Mouse (Mus musculus) heart, postnatal 10 days (tissue): Measurements from ENCODE around the gene Elof1. TPM values are rescaled to one million over a fixed set of nuclear protein-coding genes. Genes with fewer than 3 reads are reported as not detected.
A peak's percentile ranks its signal among the peaks of the same experiment; 100 is the strongest.

ENCODE experiments used
- DNase-seq, 2 experiments: peaks; one replicate each; pipeline ENCODE4 v3.0.0; 2021
- intact Hi-C: fragments of 180-260 bp; cut with DNase I; formaldehyde crosslinking; loops from one replicate; pipeline ENCODE4 v1.15.1; 2025
- total RNA-seq, 2 experiments: library from RNA; stranded (reverse); gene quantifications; 2 replicates each; pipeline ENCODE4 v1.2.3; 2021

Elof1 gene
- total RNA-seq, 2 experiments from 2014 or later: 43.5 to 44.0 TPM

GRCm38 (mm10) chr9:22138480-22138879 lies 21.5 kb upstream of the Elof1 start:
- peak in 1 of 2 experiments; percentile 51 for DNase-seq
- intact Hi-C loops: no loop called here

DNA sequence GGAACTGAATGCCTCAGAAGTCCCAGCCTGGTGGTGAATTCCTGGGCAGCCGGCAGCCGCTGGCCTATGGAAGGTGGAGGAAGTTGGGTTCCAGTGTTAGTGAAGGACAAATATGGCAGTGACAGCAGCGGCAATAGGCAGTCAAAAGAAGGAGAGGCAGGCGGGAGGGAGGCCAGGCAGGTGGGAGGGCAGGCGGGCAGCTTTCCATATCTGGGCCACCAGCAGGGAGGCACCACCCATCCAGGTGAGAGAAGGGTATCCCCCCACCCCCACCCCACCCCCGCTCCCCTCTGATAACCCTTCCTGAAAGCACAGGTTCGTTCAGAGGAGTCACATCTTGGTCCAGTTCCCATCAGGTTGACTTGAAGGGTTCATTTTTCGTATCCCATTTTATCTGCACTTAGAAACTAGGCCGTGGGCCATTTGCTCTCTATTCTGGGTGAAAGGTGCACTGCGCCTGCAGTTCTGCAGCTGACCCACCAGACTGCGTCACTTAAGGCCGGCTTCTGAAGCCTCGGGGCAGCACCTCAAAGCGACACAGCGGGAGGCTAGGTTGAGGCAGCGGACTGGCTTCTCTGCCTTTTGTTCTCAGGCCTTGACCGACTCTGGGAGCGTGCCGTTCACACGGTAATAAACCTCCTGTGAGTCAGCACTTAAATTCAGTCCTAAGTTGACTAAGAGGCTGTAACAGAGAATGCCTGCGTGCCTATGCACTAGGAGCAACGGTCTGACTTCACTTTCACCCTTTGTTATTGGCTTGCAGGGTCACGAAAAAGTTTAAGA lies 20.0 kb upstream of the Elof1 start:
- intact Hi-C loops: no loop called here

DNA sequence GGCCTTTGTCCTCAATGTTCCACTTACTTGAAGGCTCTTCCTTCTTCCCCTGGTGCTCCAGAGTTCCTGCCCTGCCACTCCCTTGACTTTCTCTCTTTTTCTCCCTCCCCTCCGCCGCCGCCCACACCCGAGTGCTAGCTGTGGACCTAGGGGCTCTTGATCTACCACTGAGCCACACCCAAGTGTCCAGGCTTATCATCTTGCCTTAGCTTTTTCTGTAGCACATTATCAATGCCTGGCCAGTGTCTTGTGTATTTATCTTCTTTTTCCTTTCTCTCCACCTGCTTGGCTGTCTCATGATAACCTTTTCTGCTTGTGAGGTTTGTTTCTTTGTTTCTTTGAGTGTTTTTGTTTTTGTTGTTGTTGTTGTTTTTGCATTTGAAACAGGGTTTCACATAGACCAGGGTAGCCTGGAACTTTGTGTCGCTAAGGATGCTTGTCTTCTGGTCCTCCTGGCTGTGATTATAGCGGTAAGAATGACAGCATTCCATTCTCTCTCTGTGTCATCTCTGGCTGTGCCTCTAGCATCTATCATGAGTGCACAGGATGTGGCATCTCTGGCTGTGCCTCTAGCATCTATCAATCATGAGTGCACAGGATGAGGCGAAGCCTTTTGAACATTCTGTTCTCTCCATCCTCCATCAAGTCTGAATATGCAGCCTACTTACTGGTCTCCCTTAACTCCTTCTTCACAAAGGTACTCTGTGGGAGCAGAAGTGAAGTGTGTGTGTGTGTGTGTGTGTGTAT lies 18.8 kb upstream of the Elof1 start, which contains the start of gene Acp5:
Gene Acp5 (minus strand): TSS at position 68 of the 747 bp plus-strand sequence.
- intact Hi-C loops: no loop called here

More for the DNA sequence above, 20.0 kb upstream of the Elof1 start:
- no peak for DNase-seq

GRCm38 (mm10) chr9:22134988-22135643 lies 18.1 kb upstream of the Elof1 start:
- DNase-seq: no peak
- intact Hi-C loops: no loop called here

More for the DNA sequence above, 18.8 kb upstream of the Elof1 start, which contains the start of gene Acp5:
- DNase-seq: no peak

DNA sequence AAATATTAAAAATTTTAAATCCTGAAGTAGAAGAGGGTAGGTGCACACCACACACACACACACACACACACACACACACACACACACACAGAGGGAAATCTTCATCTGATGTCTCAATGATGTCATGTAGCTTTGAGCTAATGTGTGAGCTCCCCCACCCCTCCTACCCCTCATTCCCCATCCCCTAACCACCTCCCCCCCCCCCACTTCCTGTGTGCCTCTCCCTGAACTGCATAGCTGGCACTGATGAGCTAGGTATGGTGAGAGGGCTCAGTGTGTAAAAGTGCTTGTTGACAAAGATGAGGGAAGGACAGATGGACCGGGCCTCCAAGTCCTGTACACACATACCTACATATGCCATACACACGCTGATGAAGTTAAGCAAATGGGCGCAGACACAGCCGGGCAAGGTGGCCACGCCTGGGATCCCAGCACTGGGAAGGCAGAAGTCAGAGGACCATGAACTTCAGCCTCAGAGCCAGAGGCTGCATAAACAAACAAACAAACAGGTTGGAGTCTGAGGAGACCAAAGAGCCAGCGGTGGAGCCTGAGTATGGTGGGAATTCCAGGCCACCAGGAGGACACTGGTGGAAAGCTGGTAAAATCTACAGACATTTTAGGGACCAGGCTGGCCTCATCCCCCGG lies 17.4 kb upstream of the Elof1 start:
- no peak for DNase-seq
- intact Hi-C loops: no loop called here

DNA sequence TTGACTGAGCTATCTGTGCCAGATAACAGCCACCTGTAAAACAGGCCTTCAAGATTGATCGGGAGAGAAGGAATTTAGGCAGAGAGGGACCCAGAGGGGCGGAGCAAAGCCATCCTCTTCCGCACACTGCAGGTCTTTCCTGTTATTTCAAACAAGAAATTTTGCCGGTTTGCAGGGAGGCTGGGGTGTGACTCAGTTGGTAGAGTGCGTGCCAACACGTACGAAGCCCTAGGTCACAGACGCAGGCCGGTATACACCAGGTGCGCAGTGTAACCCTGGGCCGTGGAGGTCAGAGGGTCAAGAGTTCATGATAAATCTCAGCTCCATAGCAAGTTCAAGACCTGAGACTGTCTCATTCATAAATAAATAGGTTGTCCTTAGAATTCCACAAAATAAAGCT lies 15.2 kb upstream of the Elof1 start:
- no peak for DNase-seq
- intact Hi-C loops: no loop called here

DNA sequence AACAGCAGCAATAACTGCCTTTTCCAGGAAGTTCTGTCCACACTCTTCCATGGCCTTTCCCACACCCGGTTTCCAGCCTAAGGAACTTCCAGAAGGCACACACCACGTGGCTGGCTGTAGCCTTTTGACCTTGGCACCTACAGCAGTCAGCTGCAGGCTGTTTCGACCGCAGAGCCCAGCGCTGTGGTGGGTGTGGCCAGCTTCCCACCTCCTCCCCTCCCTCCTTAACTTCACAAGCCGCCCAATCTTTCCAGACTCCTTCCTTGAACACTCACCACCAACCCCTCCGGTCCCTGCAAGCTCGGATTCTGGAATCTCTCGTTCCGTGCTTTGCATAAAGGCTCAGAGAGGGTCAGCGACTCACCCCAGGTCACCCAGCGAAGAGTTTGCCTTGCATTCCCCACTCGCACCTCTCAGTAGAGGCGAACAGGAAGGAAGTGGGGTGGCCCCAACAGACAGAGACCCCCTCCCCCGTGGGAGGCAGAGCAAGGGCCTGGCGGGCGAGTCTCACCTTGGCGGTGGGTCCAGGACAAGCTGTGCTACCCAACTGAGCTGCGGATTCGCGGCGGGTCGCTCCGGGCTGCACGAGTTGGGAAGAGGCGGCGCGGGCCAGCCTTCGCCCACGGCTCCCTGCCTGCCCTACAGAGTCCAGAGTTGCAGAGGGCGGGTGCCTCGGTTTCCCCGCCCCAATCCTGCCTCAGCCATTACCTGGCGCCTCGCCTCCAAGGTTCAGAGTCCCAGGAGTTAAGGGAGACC lies 14.4 kb upstream of the Elof1 start:
- peak; percentile 30 to 31 for DNase-seq
- intact Hi-C loops: no loop called here

DNA sequence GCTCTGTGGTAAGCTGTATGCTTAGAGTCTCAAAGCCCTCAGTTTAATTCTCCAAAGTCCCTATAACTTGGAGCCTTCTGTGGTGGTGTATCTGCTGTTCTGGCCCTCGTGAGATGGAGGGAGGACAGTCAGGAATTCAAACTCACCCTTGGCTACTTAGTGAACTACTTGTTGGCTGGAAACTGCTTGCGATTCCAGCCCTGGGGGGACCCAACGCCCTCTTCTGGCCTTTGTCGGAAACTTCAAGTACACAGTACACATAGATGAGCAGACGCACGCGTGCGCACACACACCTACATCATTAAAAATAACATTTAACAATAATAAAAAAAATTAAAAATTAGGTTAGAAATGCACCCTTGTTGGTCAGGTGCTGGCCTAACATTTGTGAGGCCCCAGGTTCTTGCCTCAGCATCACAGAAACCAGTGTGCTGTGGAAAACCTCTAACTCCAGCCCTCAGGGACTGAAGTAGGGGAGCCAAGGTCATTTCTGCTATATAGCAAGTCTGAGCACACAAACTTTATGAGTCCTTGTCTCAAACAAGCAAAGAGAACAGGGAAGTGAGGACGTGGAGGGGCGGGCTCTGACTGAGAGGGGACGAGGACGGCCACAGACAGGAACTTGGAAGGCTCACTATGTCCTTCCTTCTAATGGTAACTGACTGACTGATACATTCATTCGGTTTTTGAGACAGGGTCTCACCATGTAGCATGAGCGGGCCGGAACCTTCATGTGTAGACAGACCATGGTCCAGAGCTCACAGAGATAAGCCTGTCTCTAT lies 8.5 kb upstream of the Elof1 start:
- intact Hi-C loops: no loop called here
- no peak for DNase-seq

DNA sequence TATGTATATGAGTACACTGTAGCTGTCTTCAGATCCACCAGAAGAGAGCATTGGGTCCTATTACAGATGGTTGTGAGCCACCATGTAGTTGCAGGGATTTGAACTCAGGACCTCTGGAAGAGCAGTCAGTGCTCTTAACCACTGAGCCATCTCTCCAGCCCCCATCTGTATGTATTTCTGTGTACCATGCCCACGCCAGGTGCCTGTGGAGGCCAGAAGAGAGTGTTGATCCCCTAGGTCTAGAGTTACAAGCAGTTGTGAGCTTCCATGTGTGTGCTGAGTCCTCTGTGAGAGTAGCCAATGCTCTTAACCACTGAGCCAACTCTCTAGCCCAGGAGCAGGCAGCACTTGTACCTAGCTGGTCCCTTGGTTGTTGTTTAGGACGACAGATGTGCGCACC lies 7.2 kb upstream of the Elof1 start:
- intact Hi-C loops: no loop called here
- DNase-seq: no peak

- no peak for DNase-seq
- intact Hi-C loops: no loop called here
These were observed 6.2 kb upstream of the Elof1 start for GRCm38 (mm10) chr9:22123069-22123609.

- intact Hi-C loops: no loop called here
- DNase-seq: no peak
These were observed 5.0 kb upstream of the Elof1 start for GRCm38 (mm10) chr9:22122005-22122404.

DNA sequence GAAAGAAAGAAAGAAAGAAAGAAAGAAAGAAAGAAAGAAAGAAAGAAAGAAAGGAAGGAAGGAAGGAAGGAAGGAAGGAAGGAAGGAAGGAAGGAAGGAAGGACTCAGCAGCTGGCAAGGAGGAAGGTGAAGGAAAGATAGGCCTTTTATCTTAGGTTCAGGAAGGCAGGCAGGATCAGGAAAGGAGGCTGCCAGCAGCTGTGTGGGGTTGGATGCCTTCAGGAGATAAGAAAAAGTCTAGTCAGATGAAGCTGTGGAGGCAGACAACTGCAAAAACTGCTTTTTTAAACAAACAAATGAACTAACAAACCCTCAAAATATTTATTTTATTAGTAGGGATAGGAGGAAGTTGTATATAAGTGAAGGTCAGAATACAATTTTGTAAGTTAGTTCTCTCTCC lies 4.6 kb upstream of the Elof1 start:
- DNase-seq: no peak
- intact Hi-C loops: no loop called here

DNA sequence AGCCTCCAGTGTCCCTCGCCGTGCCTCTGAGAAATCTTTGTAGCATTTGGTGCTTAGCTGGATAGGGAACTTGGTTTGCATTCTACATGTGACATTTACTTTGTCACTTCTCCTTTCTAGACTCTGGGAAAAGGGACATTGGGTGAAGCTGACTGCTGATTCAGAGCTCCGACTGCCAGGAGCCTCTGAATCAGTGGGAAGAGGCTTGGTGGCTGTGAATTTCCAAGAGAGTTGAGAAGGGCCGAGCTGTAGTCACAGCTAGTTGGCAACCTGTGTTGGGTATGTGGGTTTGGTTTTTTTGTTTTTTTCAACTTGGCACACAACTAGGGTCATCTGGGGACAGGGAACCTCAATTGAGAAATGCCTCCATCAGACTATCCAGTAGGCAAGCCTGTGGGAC lies 2.6 kb upstream of the Elof1 start:
- intact Hi-C loops: no loop called here
- no peak for DNase-seq

DNA sequence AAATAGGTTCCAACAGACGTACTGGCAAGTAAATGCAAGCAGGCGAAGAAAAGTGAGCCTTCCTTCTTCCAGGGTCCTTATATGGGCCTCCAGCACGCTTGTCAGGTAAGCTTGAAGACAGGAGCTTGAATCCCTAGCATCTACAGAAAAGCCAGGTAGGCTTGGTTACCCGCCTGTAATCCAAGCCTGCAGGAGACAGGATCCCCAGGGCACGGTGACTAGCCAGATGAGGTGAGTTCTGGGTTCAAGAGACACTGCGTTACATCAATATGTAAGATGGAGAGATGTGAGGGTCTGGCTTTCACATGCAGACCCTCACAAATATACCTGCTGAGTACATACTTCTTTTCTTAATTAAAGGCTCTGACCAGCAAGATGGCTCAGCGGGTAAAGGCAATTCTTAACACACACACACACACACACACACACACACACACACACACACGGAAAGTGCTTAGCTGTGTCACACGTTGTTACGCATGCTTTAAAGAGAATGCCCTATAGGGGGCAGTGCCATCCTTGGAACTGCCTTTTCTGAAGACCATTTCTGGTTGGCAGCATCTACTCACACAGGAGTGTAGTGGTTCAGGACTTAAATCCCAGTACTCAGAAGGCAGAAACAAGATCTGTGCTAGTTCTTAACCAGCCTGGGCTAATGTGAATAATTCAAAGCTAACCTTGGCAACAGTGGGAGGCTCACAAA lies 933 bp upstream of the Elof1 start:
- intact Hi-C loops: loop anchor here (2.0 kb wide), 1 partner anchor 21 kb away; no protein-coding TSS in a partner anchor
- DNase-seq: peak; percentile 40 to 69

- no peak for DNase-seq
- intact Hi-C loops: loop anchor here (2.0 kb wide), 1 partner anchor 19 kb away; no protein-coding TSS in a partner anchor
These were observed 886 bp downstream of the Elof1 start for GRCm38 (mm10) chr9:22116086-22116485.

- DNase-seq: no peak
- intact Hi-C loops: loop anchor here (2.0 kb wide), 1 partner anchor 19 kb away; no protein-coding TSS in a partner anchor
These were observed 1.3 kb downstream of the Elof1 start for GRCm38 (mm10) chr9:22115635-22116034.

- intact Hi-C loops: no loop called here
- DNase-seq: no peak
These were observed 8.8 kb downstream of the Elof1 start for GRCm38 (mm10) chr9:22108194-22108593.

GRCm38 (mm10) chr9:22099922-22100321 lies 17.1 kb downstream of the Elof1 start:
- no peak for DNase-seq
- intact Hi-C loops: no loop called here
